8 mouse cellular contexts compared by ENCODE assay signal in genomic region chr15:101221298-101222104, GRCm38 (mm10). TPM values are rescaled to one million over a fixed set of nuclear protein-coding genes. Genes with fewer than 3 reads are reported as not detected.
A peak's percentile ranks its signal among the peaks of the same experiment; 100 is the strongest.
DNase-seq lines count a peak whose midpoint lies in the region; ATAC-seq lines count a peak whose summit lies in the region.

No protein-coding gene starts in this region.

- no peaks in the 10 kb centered on the region for H3K27me3 ChIP-seq in intestine, embryonic 15.5 days (replicated peaks)

- peak overlapping the region; percentile 73 for H3K4me2 ChIP-seq in intestine, embryonic 15.5 days (replicated peaks)

- peak overlapping the region; percentile 22; the same call in 1 of the 2 replicates for H3K9ac ChIP-seq in intestine, embryonic 15.5 days

- H3K9me3 ChIP-seq in intestine, embryonic 15.5 days, result no peaks in the 10 kb centered on the region

- peak overlapping the region; percentile 35 for H3K4me3 ChIP-seq in intestine, embryonic 15.5 days (replicated peaks)

- 5% methylated on average over 14 of the region's 14 CpGs for WGBS in intestine, embryonic 15.5 days

- peaks cover 42% of the 10 kb centered on the region for H3K4me1 ChIP-seq in intestine, embryonic 15.5 days (replicated peaks)

- intact Hi-C loops in gastrocnemius, postnatal 14 days (cut with DNase I; ENCODE audit: low total_unique reads), result loop anchor here (5.0 kb wide), 1 partner anchor 66 kb away; no protein-coding TSS in a partner anchor
- intact Hi-C loops in left cerebral cortex, postnatal 10 days (cut with DNase I), result loop anchor here (2.0 kb wide), 1 partner anchor 17 kb away; no protein-coding TSS in a partner anchor

- ATAC-seq in common myeloid progenitor, adult 5-6 weeks (replicated peaks; ENCODE audit: low read depth, poor library complexity, severe bottlenecking), result peak; percentile 46
- peak; percentile 78 for ATAC-seq in intestine, embryonic 15.5 days
- ATAC-seq in megakaryocyte progenitor cell, adult 5-6 weeks (replicated peaks; ENCODE audit: poor library complexity), result peak; percentile 54

- no peaks in the 10 kb centered on the region for H3K36me3 ChIP-seq in intestine, embryonic 15.5 days

- peak; percentile 94 for DNase-seq in R1 (ENCODE audit: low read depth, low spot score)
- DNase-seq in gastrocnemius, postnatal 14 days, result peak; percentile 90
- DNase-seq in left cerebral cortex, postnatal 10 days (ENCODE audit: extremely low spot score in 1 of 2, low spot score in 2 of 2), result peak; percentile 80 to 93
- DNase-seq in right cerebral cortex, postnatal 4 days, result peak; percentile 95
- no peak for DNase-seq in c-Kit-positive CD71-positive TER-119-positive erythroid progenitor cells, embryonic 14.5 days (ENCODE audit: low spot score)

- peak overlapping the region; percentile 61 for H3K27ac ChIP-seq in intestine, embryonic 15.5 days

RNA-seq across cellular contexts. Expression of gene Grasp, which starts 2.5 kb away (rescaled TPM):
- total RNA-seq in common myeloid progenitor, adult 5-6 weeks (2017), result 2.1 and 4.7 TPM in 2 replicates
- 1 to 10 TPM; 8.3 to 9.4 TPM for total RNA-seq in gastrocnemius, postnatal 14 days (2021)
- 3.9 and 4.8 TPM in 2 replicates for polyA plus RNA-seq in intestine, embryonic 15.5 days (2015; fragmentation: Nextera tagmentation; extraction: Ambion mirVana)
- 10 to 100 TPM; 30.9 to 34.2 TPM for total RNA-seq in left cerebral cortex, postnatal 10 days (2021)
- total RNA-seq in megakaryocyte progenitor cell, adult 5-6 weeks (2015), result 0.98 and 1.1 TPM in 2 replicates
- total RNA-seq in megakaryocyte progenitor cell, adult 5-6 weeks (2017), result 1.00 and 1.1 TPM in 2 replicates

RNA-seq across cellular contexts. Expression of gene Nr4a1, which starts 32.6 kb away (rescaled TPM):
- total RNA-seq in common myeloid progenitor, adult 5-6 weeks (2017), result 24.2 and 32.7 TPM in 2 replicates
- total RNA-seq in gastrocnemius, postnatal 14 days (2021), result 10 to 100 TPM; 30.5 to 49.0 TPM
- polyA plus RNA-seq in intestine, embryonic 15.5 days (2015; fragmentation: Nextera tagmentation; extraction: Ambion mirVana), result 7.9 and 8.9 TPM in 2 replicates
- total RNA-seq in left cerebral cortex, postnatal 10 days (2021), result 10 to 100 TPM; 36.8 to 40.3 TPM
- 6.5 and 11.3 TPM in 2 replicates for total RNA-seq in megakaryocyte progenitor cell, adult 5-6 weeks (2015)
- 7.1 and 7.9 TPM in 2 replicates for total RNA-seq in megakaryocyte progenitor cell, adult 5-6 weeks (2017)

RNA-seq across cellular contexts. Expression of gene Acvr1b, which starts 47.6 kb away (rescaled TPM):
- total RNA-seq in common myeloid progenitor, adult 5-6 weeks (2017), result 11.6 and 13.4 TPM in 2 replicates
- 10 to 100 TPM; 21.8 to 29.9 TPM for total RNA-seq in gastrocnemius, postnatal 14 days (2021)
- 9.1 and 9.3 TPM in 2 replicates for polyA plus RNA-seq in intestine, embryonic 15.5 days (2015; fragmentation: Nextera tagmentation; extraction: Ambion mirVana)
- 100 to 1,000 TPM; 110 to 113 TPM for total RNA-seq in left cerebral cortex, postnatal 10 days (2021)
- 3.4 and 4.8 TPM in 2 replicates for total RNA-seq in megakaryocyte progenitor cell, adult 5-6 weeks (2015)
- total RNA-seq in megakaryocyte progenitor cell, adult 5-6 weeks (2017), result 6.4 and 10.3 TPM in 2 replicates
